ENCODE assay signal across 8 mouse cellular contexts in the genomic region with DNA sequence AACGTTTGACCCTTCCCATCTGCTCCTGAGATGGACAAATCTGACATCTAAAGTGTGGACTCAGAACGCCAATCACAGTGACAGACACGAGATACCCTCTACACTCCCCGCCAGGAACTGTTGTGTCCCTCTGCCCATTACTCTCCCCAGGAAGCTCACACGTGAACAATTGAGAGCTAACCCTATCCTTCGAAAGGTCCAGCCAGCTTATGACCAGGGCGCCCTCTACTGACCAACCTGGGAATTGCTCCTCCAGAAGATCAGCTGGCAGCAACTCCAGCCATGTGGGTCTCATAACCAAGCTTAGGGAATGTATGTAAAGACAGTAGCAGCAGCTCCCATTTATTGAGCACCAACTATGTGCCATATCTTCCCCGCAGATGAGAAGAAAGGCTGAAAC.
DNase-seq lines count a peak whose midpoint lies in the region; ATAC-seq and TF ChIP-seq lines count a peak whose summit lies in the region.

No protein-coding gene starts in this region.

- WGBS in neural tube, embryonic 15.5 days = 5% methylated on average over 8 of the region's 8 CpGs
- 2% methylated on average over 8 of the region's 8 CpGs for WGBS in liver, adult 2 months

- H3K4me3 ChIP-seq in neural tube, embryonic 15.5 days (replicated peaks) = no peak overlapping the region
- H3K4me3 ChIP-seq in liver, adult 2 months (ENCODE audit: insufficient read depth, low read depth, low read length) = no peak overlapping the region

- peaks cover 27% of the 10 kb centered on the region for H3K4me1 ChIP-seq in neural tube, embryonic 15.5 days
- peaks cover 33% of the 10 kb centered on the region for H3K4me1 ChIP-seq in liver, adult 2 months (ENCODE audit: control insufficient read depth, insufficient read depth, low read length)

- no peak for ATAC-seq in neural tube, embryonic 15.5 days (ENCODE audit: low FRiP score)

- H3K79me2 ChIP-seq in liver, adult 2 months (ENCODE audit: control insufficient read depth, insufficient read depth, low read length) = peaks cover 17% of the 10 kb centered on the region

- no peak overlapping the region for H3K9ac ChIP-seq in neural tube, embryonic 15.5 days (replicated peaks)
- H3K9ac ChIP-seq in liver, adult 2 months (ENCODE audit: low read depth, low read length) = peak overlapping the region; percentile 9; the same call in 1 of the 2 replicates

- no peak overlapping the region for H3K4me2 ChIP-seq in neural tube, embryonic 15.5 days

- no peaks in the 10 kb centered on the region for H3K27me3 ChIP-seq in neural tube, embryonic 15.5 days (replicated peaks)
- no peaks in the 10 kb centered on the region for H3K27me3 ChIP-seq in liver, adult 2 months (ENCODE audit: control insufficient read depth, insufficient read depth, low read length)

- H3K9me3 ChIP-seq in neural tube, embryonic 15.5 days (replicated peaks) = no peaks in the 10 kb centered on the region

- peak; percentile 86 for DNase-seq in neural tube, embryonic 10.5 days (ENCODE audit: extremely low spot score, low spot score)
- peak; percentile 53 for DNase-seq in cerebellum, adult 11-12 months
- peak; percentile 79 to 80 for DNase-seq in frontal cortex, postnatal 14 days (ENCODE audit: low spot score in 2 of 2)
- peak; percentile 63 to 82 for DNase-seq in kidney, adult 8-10 months
- peak; percentile 77 for DNase-seq in liver, adult 2 months (ENCODE audit: extremely low read depth, low read depth, low spot score)
- DNase-seq in ovary, postnatal 14 days (ENCODE audit: low spot score) = peak; percentile 81
- DNase-seq in urinary bladder, adult 2 months (ENCODE audit: low spot score) = peak; percentile 75

- TF ChIP-seq POLR2A in liver, adult 2 months (IDR thresholded peaks at IDR 0.05; ENCODE audit: extremely low read depth, insufficient read depth, low read length) = no peak

- no peaks in the 10 kb centered on the region for H3K36me3 ChIP-seq in neural tube, embryonic 15.5 days
- H3K36me3 ChIP-seq in liver, adult 2 months (ENCODE audit: control insufficient read depth, insufficient read depth, low read length) = no peaks in the 10 kb centered on the region

- no peak overlapping the region for H3K27ac ChIP-seq in neural tube, embryonic 15.5 days (replicated peaks)
- H3K27ac ChIP-seq in liver, adult 2 months (replicated peaks; ENCODE audit: insufficient read depth, low read depth, low read length) = 0 out of 2 replicates have a peak overlapping the region, but pooled peaks have one; percentile 1

- TF ChIP-seq CTCF in liver, adult 2 months (IDR thresholded peaks at IDR 0.05; ENCODE audit: low read depth, low read length) = peak; percentile 96
